Mouse (Mus musculus): Measurements from ENCODE around the gene Rab6a. TPM values are rescaled to one million over a fixed set of nuclear protein-coding genes. Genes with fewer than 3 reads are reported as not detected.
A peak's percentile ranks its signal among the peaks of the same experiment; 100 is the strongest.

The Rab6a gene
- polyA plus RNA-seq, 1 experiment from 2014 or later = 126 TPM

- no peak overlapping the region for H3K9ac ChIP-seq
- H3K9me3 ChIP-seq = no peaks in the 10 kb centered on the region
- ATAC-seq (ENCODE audit: insufficient number of reproducible peaks, insufficient read depth, low FRiP score, low TSS enrichment) = no peak
- no peak overlapping the region for H3K27ac ChIP-seq
- H3K4me2 ChIP-seq (replicated peaks) = no peak overlapping the region
- no peaks in the 10 kb centered on the region; the same call in none of the 2 replicates for H3K36me3 ChIP-seq
- H3K27me3 ChIP-seq = no peaks in the 10 kb centered on the region
- H3K4me3 ChIP-seq = no peak overlapping the region
- WGBS = 90% methylated on average over 4 of the region's 4 CpGs
- no peaks in the 10 kb centered on the region for H3K4me1 ChIP-seq
Observed at GRCm38 (mm10) chr7:100642413-100642812, 35.2 kb downstream of the Rab6a start.

GRCm38 (mm10) chr7:100645147-100645546, 37.9 kb downstream of the Rab6a start:
- no peak overlapping the region for H3K4me2 ChIP-seq (replicated peaks)
- H3K27ac ChIP-seq = no peak overlapping the region
- H3K27me3 ChIP-seq = no peaks in the 10 kb centered on the region
- H3K4me1 ChIP-seq = no peaks in the 10 kb centered on the region
- H3K36me3 ChIP-seq = no peaks in the 10 kb centered on the region
- no peak overlapping the region for H3K4me3 ChIP-seq
- no peak for ATAC-seq (ENCODE audit: insufficient number of reproducible peaks, insufficient read depth, low FRiP score, low TSS enrichment)
- H3K9me3 ChIP-seq = no peaks in the 10 kb centered on the region
- WGBS = 37% methylated on average over 3 of the region's 3 CpGs
- H3K9ac ChIP-seq = no peak overlapping the region

GRCm38 (mm10) chr7:100649095-100649494, 41.9 kb downstream of the Rab6a start:
- no peak overlapping the region for H3K9ac ChIP-seq
- H3K27ac ChIP-seq = no peak overlapping the region

GRCm38 (mm10) chr7:100649826-100650225, 42.6 kb downstream of the Rab6a start:
- Histone ChIP-seq H3K4me3 (no peak overlapping the region), H3K9ac (no peak overlapping the region), H3K9me3 (no peaks in the 10 kb centered on the region), H3K4me2 (replicated peaks) (no peak overlapping the region), H3K27me3 (no peaks in the 10 kb centered on the region), H3K4me1 (peaks cover 6% of the 10 kb centered on the region; the same call in 1 of the 2 replicates), H3K27ac (no peak overlapping the region), H3K36me3 (no peaks in the 10 kb centered on the region)
- ATAC-seq (ENCODE audit: insufficient number of reproducible peaks, insufficient read depth, low FRiP score, low TSS enrichment) = no peak
- 63% methylated on average over 8 of the region's 8 CpGs for WGBS

More at GRCm38 (mm10) chr7:100649095-100649494, 41.9 kb downstream of the Rab6a start:
- H3K9me3 ChIP-seq = no peaks in the 10 kb centered on the region
- H3K27me3 ChIP-seq = no peaks in the 10 kb centered on the region
- H3K4me2 ChIP-seq (replicated peaks) = no peak overlapping the region
- peaks cover 4% of the 10 kb centered on the region; the same call in 1 of the 2 replicates for H3K4me1 ChIP-seq
- 71% methylated on average over 4 of the region's 4 CpGs for WGBS
- no peaks in the 10 kb centered on the region for H3K36me3 ChIP-seq
- no peak overlapping the region for H3K4me3 ChIP-seq
- no peak for ATAC-seq (ENCODE audit: insufficient number of reproducible peaks, insufficient read depth, low FRiP score, low TSS enrichment)

- no peak overlapping the region for H3K4me2 ChIP-seq (replicated peaks)
- H3K27ac ChIP-seq = no peak overlapping the region
- H3K36me3 ChIP-seq = no peaks in the 10 kb centered on the region
- H3K4me3 ChIP-seq = no peak overlapping the region
- ATAC-seq (ENCODE audit: insufficient number of reproducible peaks, insufficient read depth, low FRiP score, low TSS enrichment) = no peak
- H3K9me3 ChIP-seq = no peaks in the 10 kb centered on the region
- H3K9ac ChIP-seq = no peak overlapping the region
- H3K4me1 ChIP-seq = peaks cover 6% of the 10 kb centered on the region; the same call in 1 of the 2 replicates
- WGBS = 74% methylated on average over 6 of the region's 6 CpGs
- no peaks in the 10 kb centered on the region for H3K27me3 ChIP-seq
Observed at GRCm38 (mm10) chr7:100650421-100650820, 43.2 kb downstream of the Rab6a start.

- ATAC-seq (ENCODE audit: insufficient number of reproducible peaks, insufficient read depth, low FRiP score, low TSS enrichment) = no peak
- no peaks in the 10 kb centered on the region for H3K36me3 ChIP-seq
- H3K27me3 ChIP-seq = no peaks in the 10 kb centered on the region
- H3K9ac ChIP-seq = no peak overlapping the region
- 62% methylated on average over 4 of the region's 4 CpGs for WGBS
- H3K4me1 ChIP-seq = peaks cover 7% of the 10 kb centered on the region; the same call in 1 of the 2 replicates
- no peak overlapping the region for H3K4me2 ChIP-seq (replicated peaks)
- no peak overlapping the region for H3K27ac ChIP-seq
- H3K4me3 ChIP-seq = no peak overlapping the region
- no peaks in the 10 kb centered on the region for H3K9me3 ChIP-seq
Observed at GRCm38 (mm10) chr7:100651011-100651410, 43.8 kb downstream of the Rab6a start.

GRCm38 (mm10) chr7:100653480-100654266, 46.5 kb downstream of the Rab6a start:
- ATAC-seq (ENCODE audit: insufficient number of reproducible peaks, insufficient read depth, low FRiP score, low TSS enrichment) = no peak
- Histone ChIP-seq H3K36me3 (no peaks in the 10 kb centered on the region), H3K4me2 (replicated peaks) (no peak overlapping the region), H3K9me3 (no peaks in the 10 kb centered on the region), H3K27ac (peak overlapping the region; percentile 48; the same call in 1 of the 2 replicates), H3K4me3 (no peak overlapping the region), H3K27me3 (no peaks in the 10 kb centered on the region), H3K4me1 (peaks cover 24% of the 10 kb centered on the region; the same call in 1 of the 2 replicates), H3K9ac (no peak overlapping the region)
- 65% methylated on average over 9 of the region's 9 CpGs for WGBS

GRCm38 (mm10) chr7:100654441-100654840, 47.2 kb downstream of the Rab6a start:
- H3K9ac ChIP-seq = no peak overlapping the region
- H3K4me3 ChIP-seq = no peak overlapping the region

GRCm38 (mm10) chr7:100656739-100657138, 49.5 kb downstream of the Rab6a start:
- Histone ChIP-seq H3K36me3 (no peaks in the 10 kb centered on the region), H3K4me1 (peaks cover 26% of the 10 kb centered on the region; the same call in 1 of the 2 replicates), H3K9ac (no peak overlapping the region), H3K9me3 (no peaks in the 10 kb centered on the region), H3K4me2 (replicated peaks) (no peak overlapping the region), H3K27ac (no peak overlapping the region), H3K27me3 (no peaks in the 10 kb centered on the region), H3K4me3 (no peak overlapping the region)
- ATAC-seq (ENCODE audit: insufficient number of reproducible peaks, insufficient read depth, low FRiP score, low TSS enrichment) = no peak
- WGBS = 19% methylated on average over 5 of the region's 5 CpGs

More at GRCm38 (mm10) chr7:100654441-100654840, 47.2 kb downstream of the Rab6a start:
- Histone ChIP-seq H3K27me3 (no peaks in the 10 kb centered on the region), H3K9me3 (no peaks in the 10 kb centered on the region), H3K4me2 (replicated peaks) (no peak overlapping the region), H3K4me1 (peaks cover 26% of the 10 kb centered on the region; the same call in 1 of the 2 replicates), H3K27ac (peak overlapping the region; percentile 48; the same call in 1 of the 2 replicates), H3K36me3 (no peaks in the 10 kb centered on the region)
- 81% methylated on average over 8 of the region's 8 CpGs for WGBS
- ATAC-seq (ENCODE audit: insufficient number of reproducible peaks, insufficient read depth, low FRiP score, low TSS enrichment) = no peak

- 0 out of 2 replicates have a peak, but pooled peaks have one; percentile 10 for ATAC-seq (ENCODE audit: insufficient number of reproducible peaks, insufficient read depth, low FRiP score, low TSS enrichment)
- peak overlapping the region; percentile 15; the same call in 1 of the 2 replicates for H3K4me3 ChIP-seq
- no peaks in the 10 kb centered on the region for H3K27me3 ChIP-seq
- H3K27ac ChIP-seq = no peak overlapping the region
- no peaks in the 10 kb centered on the region for H3K9me3 ChIP-seq
- no peak overlapping the region for H3K9ac ChIP-seq
- peak overlapping the region; percentile 37 for H3K4me2 ChIP-seq (replicated peaks)
- H3K4me1 ChIP-seq = peaks cover 26% of the 10 kb centered on the region; the same call in 1 of the 2 replicates
- WGBS = 25% methylated on average over 18 of the region's 18 CpGs
- H3K36me3 ChIP-seq = no peaks in the 10 kb centered on the region
Observed at GRCm38 (mm10) chr7:100658093-100658578, 50.9 kb downstream of the Rab6a start.

GRCm38 (mm10) chr7:100661264-100661663, 54.1 kb downstream of the Rab6a start:
- Histone ChIP-seq H3K4me1 (peaks cover 19% of the 10 kb centered on the region; the same call in 1 of the 2 replicates), H3K9me3 (no peaks in the 10 kb centered on the region), H3K4me2 (replicated peaks) (no peak overlapping the region), H3K36me3 (no peaks in the 10 kb centered on the region), H3K27me3 (no peaks in the 10 kb centered on the region), H3K4me3 (no peak overlapping the region), H3K27ac (no peak overlapping the region), H3K9ac (no peak overlapping the region)
- WGBS = 77% methylated on average over 7 of the region's 7 CpGs
- ATAC-seq (ENCODE audit: insufficient number of reproducible peaks, insufficient read depth, low FRiP score, low TSS enrichment) = no peak

GRCm38 (mm10) chr7:100662231-100662630, 55.0 kb downstream of the Rab6a start, which contains the start of gene Plekhb1:
Gene Plekhb1 (minus strand): TSS chr7:100662414.
- 69% methylated on average over 8 of the region's 8 CpGs for WGBS
- no peaks in the 10 kb centered on the region for H3K36me3 ChIP-seq
- H3K9me3 ChIP-seq = no peaks in the 10 kb centered on the region
- no peak within 1 kb of the TSS for H3K4me3 ChIP-seq
- H3K4me1 ChIP-seq = peaks cover 12% of the 10 kb centered on the region; the same call in 1 of the 2 replicates
- H3K27ac ChIP-seq = peak within 1 kb of the TSS; percentile 46; the same call in 1 of the 2 replicates
- no peak for ATAC-seq (ENCODE audit: insufficient number of reproducible peaks, insufficient read depth, low FRiP score, low TSS enrichment)
- H3K9ac ChIP-seq = no peak within 1 kb of the TSS
- H3K27me3 ChIP-seq = no peaks in the 10 kb centered on the region
- no peak within 1 kb of the TSS for H3K4me2 ChIP-seq (replicated peaks)

Data from embryonic facial prominence, embryonic 12.5 days (tissue).